Mouse (Mus musculus) activated CD4-positive, CD25-positive, alpha-beta regulatory T cell, adult 9 weeks (primary cell): ENCODE measurements around the gene Denr. TPM values are rescaled to one million over a fixed set of nuclear protein-coding genes. Genes with fewer than 3 reads are reported as not detected.

Experiments
- polyA plus RNA-seq: library from polyadenylated mRNA; unstranded; fragments of 100-300 nt; shearing (Covaris generic); gene quantifications from one replicate; pipeline ENCODE4 v1.2.1, GENCODE M21; 2017

Gene Denr
- 103 TPM for polyA plus RNA-seq

GRCm38 (mm10) chr5:123906976-123907630 lies at the start of gene Denr:
Gene Denr, plus strand, starts transcription at chr5:123907175.

GRCm38 (mm10) chr5:123865365-123865764 lies 41.6 kb upstream of the Denr start, which contains the start of gene Hcar2:
Gene Hcar2, minus strand, starts transcription at chr5:123865499.

GRCm38 (mm10) chr5:123879928-123880327 lies 27.0 kb upstream of the Denr start, which contains the start of gene Hcar1:
Gene Hcar1, minus strand, starts transcription at chr5:123880020.

DNA sequence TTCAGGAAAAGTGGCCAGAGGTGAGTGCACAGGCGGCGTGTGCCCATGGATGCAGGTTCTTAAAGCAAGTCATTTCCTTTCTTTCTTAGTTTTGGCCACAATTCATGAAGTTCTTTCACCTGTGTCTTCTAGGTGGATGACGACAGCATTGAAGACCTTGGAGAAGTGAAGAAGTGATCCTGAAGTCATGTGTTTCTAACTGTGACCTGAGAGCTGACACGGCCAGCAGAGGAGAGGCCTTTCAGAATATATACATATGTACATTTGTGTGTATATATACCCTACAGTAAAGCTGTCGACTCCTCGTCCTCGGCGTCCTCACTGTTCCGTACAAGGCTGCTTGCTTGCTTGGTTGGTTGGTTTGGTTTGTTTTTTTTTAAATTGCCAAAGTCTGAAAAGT lies 20.1 kb downstream of the Denr start, which contains the start of gene Gm43518:
Gene Gm43518, plus strand, starts transcription at position 301 of the 400 bp plus-strand sequence.

GRCm38 (mm10) chr5:123930508-123930989 lies 23.6 kb downstream of the Denr start, which contains the start of gene Ccdc62:
Gene Ccdc62, plus strand, starts transcription at chr5:123930679.

GRCm38 (mm10) chr5:123973299-123974178 lies 66.6 kb downstream of the Denr start, which contains the start of gene Hip1r:
Gene Hip1r, plus strand, starts transcription at chr5:123973628.

Other genes starting within 250 kb of the Denr start
- gene Clip1, start 222.6 kb upstream of the Denr start, polyA plus RNA-seq: 88.3 TPM
- 107 TPM for gene Zcchc8, start 186.1 kb upstream of the Denr start, polyA plus RNA-seq
- 185 TPM for gene Rsrc2, start 157.8 kb upstream of the Denr start, polyA plus RNA-seq
- gene Kntc1, start 157.5 kb upstream of the Denr start, polyA plus RNA-seq: 5.2 TPM
- 0.75 TPM for gene Hcar2, start 41.7 kb upstream of the Denr start, polyA plus RNA-seq
- gene Hcar1, start 27.2 kb upstream of the Denr start, polyA plus RNA-seq: not detected
- 4.5 TPM for gene Gm43518, start 20.2 kb downstream of the Denr start, polyA plus RNA-seq
- gene Ccdc62, start 23.5 kb downstream of the Denr start, polyA plus RNA-seq: 5.7 TPM
- 93.5 TPM for gene Hip1r, start 66.5 kb downstream of the Denr start, polyA plus RNA-seq
- 52.0 TPM for gene Vps37b, start 125.1 kb downstream of the Denr start, polyA plus RNA-seq
- 57.0 TPM for gene Abcb9, start 188.6 kb downstream of the Denr start, polyA plus RNA-seq
- gene Ogfod2, start 205.1 kb downstream of the Denr start, polyA plus RNA-seq: 33.1 TPM
- gene Arl6ip4, start 208.9 kb downstream of the Denr start, polyA plus RNA-seq: 100 TPM